Mouse (Mus musculus) WW6 (cell line): ENCODE measurements around the gene Zfp773.
"Not testable (repeated sequence)": the region's sequence is repeated elsewhere in the genome, so short reads cannot be mapped to it uniquely, and the experiment has no call there.

ENCODE experiments used
- DNase-seq: peaks from one replicate; pipeline ENCODE4 v3.0.0-alpha.2; 2013; ENCODE audit warnings: low read depth, low spot score

The Zfp773 gene

DNA sequence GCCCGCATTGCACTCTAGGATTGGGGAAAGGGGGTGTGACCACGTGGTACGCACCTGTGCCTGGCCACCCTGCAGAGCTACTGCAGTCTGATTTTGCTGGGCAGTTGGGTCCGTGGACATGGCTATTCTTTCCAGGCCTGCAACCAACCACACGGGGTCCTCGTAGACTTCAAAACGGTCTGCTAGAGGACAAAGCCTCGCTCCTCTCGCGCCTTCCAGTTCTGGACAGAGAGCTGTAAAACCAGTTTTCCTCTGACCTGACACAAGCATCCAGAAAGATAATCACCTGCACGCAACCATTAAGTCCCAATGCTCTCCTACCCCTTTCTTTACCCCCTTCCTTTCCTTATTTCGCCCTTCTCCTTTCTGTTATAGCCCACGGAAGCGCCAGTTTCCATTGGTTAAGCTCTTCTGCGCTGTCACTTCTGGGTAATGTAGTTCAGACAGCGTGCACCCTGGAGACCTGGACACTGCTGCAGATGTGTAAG, at the start of gene Zfp773:
Gene Zfp773, minus strand, starts transcription at position 377 of the 488 bp plus-strand sequence.
- no peak for DNase-seq

DNA sequence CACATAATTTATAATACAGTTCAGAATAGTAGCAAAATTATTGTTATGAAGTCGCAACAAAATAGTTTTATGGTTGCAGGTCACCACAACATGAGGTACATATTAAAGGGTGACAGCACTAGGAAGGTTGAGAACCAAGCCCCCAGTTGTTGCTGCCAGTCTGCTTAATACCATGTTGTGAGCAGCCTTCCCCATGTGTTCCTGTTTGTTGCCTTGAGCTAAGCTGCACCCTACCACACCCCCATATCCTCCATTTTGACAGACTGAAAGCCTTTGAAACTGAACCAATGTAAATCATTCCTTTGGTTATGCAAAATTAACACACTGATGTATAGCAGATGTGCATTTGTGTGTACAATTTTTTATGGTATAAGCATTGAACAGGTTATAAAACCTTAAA, 49.3 kb upstream of the Zfp773 start:
- DNase-seq: no peak

DNA sequence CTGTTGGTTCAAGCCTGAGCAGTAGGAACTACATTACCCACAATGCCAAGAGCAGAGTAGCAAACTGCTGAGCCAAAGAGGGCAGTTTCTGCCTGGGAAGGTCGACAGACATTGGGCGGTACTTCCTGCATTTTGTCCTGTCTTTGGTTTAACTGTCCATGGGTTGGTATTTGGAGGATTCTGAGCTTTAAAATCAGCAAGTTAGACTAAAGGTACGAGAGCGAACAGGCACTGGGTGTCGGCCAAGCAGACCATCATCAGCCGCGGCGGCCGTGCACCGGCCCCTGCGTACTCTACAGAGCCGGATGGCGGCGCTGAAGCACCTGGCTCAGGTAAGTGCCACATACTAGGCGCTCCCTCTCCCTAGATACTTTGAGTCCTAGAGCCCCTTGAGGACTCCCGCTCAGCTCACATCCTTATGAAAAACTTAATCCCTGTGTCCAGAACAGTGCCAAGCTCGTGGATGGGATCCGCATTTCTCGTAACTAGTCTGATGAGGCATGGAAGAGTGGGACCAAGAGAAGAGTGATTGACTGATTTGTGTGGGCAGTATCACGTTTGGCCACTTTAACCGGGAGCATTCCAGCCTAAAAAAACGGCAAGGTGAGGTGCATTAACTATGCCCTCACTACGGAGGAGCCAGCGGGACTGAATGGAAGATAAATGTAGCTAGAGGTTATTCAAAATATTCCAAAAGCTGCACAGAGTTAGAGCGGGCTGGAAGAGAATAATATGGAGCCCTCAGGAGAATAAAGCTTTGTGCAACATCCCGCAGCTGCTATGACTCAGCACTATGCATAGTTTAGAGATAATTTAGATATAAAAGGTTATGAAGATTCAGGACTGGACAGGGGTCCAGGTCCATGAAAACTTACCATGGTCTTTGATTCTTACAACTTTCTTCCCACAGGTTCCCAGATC, 34.9 kb upstream of the Zfp773 start, which contains the start of gene Zfp418:
Gene Zfp418, plus strand, starts transcription at position 104 of the 921 bp plus-strand sequence.
- peak; percentile 42 for DNase-seq

DNA sequence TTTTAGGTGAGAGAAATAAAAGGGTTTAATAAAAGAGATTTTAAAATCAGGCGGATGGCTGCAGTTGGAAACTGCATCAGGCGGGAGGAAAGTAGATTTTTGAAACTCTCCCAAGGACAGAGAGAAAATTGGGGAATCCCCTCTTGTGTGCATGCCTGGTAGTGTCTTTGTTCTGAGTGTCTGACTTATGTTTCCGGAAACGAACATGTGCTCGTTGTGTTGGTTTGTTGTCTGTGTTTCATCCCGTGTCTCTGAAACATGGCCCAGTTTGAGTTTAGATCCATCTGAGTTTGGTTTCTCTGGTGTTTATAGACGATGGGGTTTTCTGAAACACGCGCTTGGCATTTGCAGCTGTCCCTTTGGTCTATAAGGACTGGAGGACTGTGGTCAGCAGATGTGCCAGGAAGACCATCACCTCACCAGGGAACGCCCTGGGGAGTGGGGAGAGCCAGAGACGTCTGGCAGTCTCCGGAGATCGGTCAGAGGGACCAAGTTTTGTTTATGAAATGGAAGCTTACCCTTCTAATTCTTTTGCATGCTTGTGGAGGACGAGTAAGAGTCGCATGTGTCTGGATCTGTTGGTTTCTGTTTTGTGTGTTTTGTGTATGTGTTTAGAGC, 9.5 kb upstream of the Zfp773 start:
- no peak for DNase-seq

DNA sequence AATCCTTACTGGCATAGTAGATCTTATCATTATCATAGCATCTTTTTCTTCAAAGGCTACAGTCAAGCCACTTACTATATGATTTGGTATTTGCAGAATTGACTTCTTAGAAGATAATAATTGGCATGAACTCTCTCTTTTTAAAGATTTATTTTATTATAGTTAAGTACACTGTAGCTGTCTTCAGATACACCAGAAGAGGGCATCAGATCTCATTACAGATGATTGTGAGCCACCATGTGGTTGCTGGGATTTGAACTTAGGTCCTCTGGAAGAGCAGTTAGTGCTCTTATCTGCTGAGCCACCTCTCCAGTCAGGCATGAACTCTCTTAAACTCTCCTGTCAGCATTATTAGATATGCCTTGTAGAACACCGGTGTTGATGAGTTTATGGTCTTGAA, 7.7 kb upstream of the Zfp773 start:
- DNase-seq: no peak

DNA sequence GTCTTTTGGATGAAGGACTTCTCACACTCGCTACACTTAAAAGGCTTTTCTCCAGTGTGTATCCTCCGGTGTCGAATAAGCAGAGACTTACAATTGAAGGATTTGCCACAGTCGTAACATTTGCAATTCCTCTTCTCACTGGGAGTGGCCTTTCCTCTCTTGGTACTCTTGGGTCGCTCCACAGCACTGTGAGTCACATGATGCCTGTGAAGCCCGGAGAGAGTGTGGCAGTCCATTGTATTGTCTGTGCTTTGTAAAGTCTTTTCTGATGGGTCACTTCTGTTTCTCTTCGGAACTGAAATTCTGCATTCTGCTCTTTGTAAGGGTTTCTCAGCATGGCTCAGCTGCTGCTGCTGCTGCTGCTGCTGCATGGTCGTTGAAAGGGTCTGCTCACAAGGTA, 3.8 kb downstream of the Zfp773 start:
- DNase-seq: no peak

DNA sequence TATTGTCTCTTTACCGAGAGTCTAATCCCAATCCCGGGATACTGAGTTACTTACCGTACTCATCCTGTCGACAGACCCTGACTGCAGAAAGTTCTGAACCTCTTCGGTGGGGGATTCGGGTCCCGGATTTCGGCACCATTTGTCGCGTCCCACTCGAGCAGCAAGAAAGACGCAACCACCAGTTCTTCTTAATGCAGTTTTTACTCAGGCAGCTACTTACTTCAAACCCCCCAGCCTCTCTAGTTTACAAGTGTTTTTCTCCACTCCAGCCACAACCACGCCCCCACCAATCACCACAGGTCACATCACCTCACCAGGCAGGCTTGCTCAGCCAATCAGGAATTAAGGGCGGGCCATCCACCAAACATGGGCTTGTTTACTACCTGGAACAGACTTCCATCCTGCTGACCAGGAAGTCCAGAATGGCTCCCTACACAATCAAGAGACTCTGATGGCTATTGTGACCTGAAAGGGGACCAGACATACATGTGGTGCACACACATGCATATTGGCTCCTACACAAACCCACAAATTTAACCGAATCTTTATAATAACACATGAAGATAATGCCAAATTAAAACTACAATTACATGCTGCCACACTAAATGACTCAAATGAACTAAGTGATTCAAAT, 5.9 kb downstream of the Zfp773 start:
- DNase-seq: not testable (repeated sequence)

DNA sequence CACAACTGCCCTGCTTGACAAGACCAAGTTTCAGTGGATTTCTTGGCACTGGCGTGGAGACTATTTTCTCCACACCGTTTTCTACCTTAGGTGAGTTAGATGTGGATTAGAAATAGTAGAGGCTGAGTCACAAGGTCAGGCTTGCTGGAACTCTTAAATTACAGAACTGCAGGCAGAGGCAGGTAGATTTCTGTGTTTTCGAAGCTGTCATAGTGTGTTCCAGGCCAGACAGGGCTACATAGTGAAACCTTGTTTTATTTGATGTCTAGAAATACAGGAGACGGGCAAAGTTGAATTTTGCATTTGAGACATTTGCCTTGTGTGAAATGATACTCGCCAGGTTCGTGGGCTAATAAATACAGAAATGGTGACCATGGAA, 15.0 kb downstream of the Zfp773 start:
- DNase-seq: no peak

DNA sequence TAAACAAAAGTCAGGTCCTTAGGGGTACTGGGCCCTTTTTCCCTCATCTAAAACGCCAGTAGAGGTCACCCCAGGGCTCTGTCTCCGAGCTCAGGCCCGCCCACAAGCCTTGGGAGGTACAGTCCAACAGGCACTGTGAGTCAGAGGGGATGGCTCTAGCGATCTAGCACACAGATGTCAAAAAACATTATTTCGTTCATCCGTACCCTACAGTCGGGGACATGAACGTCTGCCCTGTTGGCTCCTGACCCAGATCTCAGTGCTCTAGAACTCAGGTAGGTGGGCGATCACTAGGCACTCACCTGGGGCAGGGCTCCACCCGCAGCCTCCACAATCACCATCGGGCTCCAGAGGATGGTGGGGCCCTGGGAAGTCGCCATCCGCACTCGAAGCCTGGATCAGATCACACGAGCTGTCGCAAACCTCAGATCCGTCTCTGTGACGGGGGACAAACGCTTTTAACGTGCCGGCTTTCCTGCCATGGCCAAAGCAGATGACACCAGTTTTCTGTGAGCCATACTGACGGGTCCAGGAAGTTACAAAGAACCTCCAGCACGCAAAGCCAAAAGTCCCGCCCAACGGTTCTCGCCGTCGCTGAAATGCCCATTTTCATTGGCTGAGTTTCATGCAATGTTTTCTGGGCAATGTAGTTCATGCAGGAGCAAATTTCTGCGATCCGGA, 15.5 kb downstream of the Zfp773 start, which contains the start of gene Zfp954:
Gene Zfp954, minus strand, starts transcription at position 568 of the 681 bp plus-strand sequence.
- peak; percentile 75 for DNase-seq

DNA sequence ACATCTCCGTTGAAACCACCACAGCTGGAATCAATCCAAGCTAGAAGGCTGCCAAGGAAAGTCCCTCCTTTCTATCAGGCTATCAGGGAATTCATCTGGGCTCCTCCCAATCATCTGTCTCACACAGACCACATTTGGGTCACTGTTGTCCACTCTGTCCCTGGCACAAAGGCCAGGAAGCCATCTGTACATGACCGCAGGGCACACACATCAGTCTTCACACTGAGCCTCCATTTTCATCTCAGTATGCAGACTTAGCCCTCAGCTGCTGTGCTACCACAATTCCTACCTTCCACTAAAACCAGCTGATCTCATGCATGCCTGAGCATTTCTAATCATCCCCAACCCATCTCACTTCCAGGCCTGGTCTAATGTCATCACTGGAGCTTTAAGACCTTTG, 18.1 kb downstream of the Zfp773 start:
- DNase-seq: no peak

DNA sequence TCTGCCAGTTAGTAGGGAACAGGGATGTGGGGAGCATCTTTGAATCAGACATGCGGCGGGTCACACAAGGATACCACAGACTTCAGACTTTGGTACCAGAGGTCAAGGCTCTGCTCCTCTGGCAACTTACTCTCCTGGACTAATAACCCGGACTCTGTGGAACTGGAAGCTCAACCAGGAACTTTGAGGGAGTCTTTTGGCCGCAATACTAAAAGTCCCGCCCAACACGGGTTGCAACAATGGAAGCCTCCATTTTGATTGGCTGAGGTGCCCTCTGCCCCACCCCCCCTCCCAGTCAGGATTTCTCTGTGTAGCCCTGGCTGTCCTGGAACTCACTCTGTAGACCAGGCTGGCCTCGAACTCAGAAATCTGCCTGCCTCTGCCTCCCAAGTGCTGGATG, 28.1 kb downstream of the Zfp773 start:
- peak; percentile 9 for DNase-seq
